10 mouse cellular contexts compared by ENCODE assay signal in the genomic region with DNA sequence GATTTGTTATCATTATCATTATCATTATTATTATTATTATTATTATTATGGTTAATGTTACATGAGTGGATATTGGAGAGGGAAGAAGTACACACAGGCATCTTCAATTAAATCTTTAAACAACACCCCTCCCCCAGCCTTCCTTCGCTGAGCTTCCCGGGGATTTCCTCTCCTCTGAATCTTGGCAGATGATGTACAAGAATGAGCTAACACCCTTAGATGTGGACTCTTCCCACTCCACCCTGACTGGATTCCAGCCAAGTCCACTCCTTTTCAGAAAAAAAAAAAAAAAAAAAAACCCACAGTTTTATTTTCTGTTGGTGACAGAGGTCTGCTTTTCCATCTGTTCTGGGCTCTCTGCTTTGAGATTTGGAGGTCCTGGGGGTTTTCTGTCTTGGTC. TPM values are rescaled to one million over a fixed set of nuclear protein-coding genes. Genes with fewer than 3 reads are reported as not detected.
DNase-seq lines count a peak whose midpoint lies in the region; ATAC-seq and TF ChIP-seq lines count a peak whose summit lies in the region.
"Had no signal": no experiment of that assay in that cellular context is flagged by ENCODE, and none has a peak within 500 bp of the region (broad histone marks: within the 10 kb centered on the region; RNA-seq: fewer than 3 reads in every experiment).

No protein-coding gene starts in this region.

- H3K4me1 ChIP-seq in heart, adult 2 months (ENCODE audit: control insufficient read depth, insufficient read depth, low read length): peaks cover 5% of the 10 kb centered on the region
- H3K4me1 ChIP-seq in heart, embryonic 10.5 days: no peaks in the 10 kb centered on the region
- no peaks in the 10 kb centered on the region for H3K4me1 ChIP-seq in forebrain, embryonic 16.5 days (replicated peaks; ENCODE audit: control insufficient read depth, insufficient read depth, low read length)
- no peaks in the 10 kb centered on the region for H3K4me1 ChIP-seq in intestine, embryonic 15.5 days (replicated peaks)
- peaks cover 11% of the 10 kb centered on the region for H3K4me1 ChIP-seq in lung, embryonic 16.5 days (replicated peaks; ENCODE audit: control insufficient read depth, insufficient read depth, low read length)

- TF ChIP-seq CTCF in heart, adult 2 months (IDR thresholded peaks at IDR 0.05): no peak

- intact Hi-C loops in heart, adult 2 months (cut with DNase I): no loop called here

- no peaks in the 10 kb centered on the region for H3K79me2 ChIP-seq in heart, adult 2 months (replicated peaks; ENCODE audit: control insufficient read depth, insufficient read depth, low read length)

- H3K36me3 ChIP-seq in heart, adult 2 months (ENCODE audit: control insufficient read depth, insufficient read depth, low read length): no peaks in the 10 kb centered on the region
- no peaks in the 10 kb centered on the region for H3K36me3 ChIP-seq in heart, embryonic 10.5 days
- H3K36me3 ChIP-seq in forebrain, embryonic 16.5 days (ENCODE audit: control insufficient read depth, insufficient read depth): no peaks in the 10 kb centered on the region
- H3K36me3 ChIP-seq in intestine, embryonic 15.5 days: no peaks in the 10 kb centered on the region
- H3K36me3 ChIP-seq in lung, embryonic 16.5 days (ENCODE audit: control insufficient read depth, insufficient read depth, low read length): no peaks in the 10 kb centered on the region

- peak overlapping the region; percentile 16; the same call in 1 of the 2 replicates for H3K27ac ChIP-seq in heart, adult 2 months
- H3K27ac ChIP-seq in heart, embryonic 10.5 days: no peak overlapping the region
- H3K27ac ChIP-seq in forebrain, embryonic 16.5 days (ENCODE audit: low read length): no peak overlapping the region
- no peak overlapping the region for H3K27ac ChIP-seq in intestine, embryonic 15.5 days
- H3K27ac ChIP-seq in lung, embryonic 16.5 days (ENCODE audit: low read length): no peak overlapping the region

- 0 out of 2 replicates have a peak, but pooled peaks have one; percentile 52 for TF ChIP-seq EP300 in heart, adult 2 months (IDR thresholded peaks at IDR 0.05; ENCODE audit: insufficient read depth, low read depth, low read length)

- no peaks in the 10 kb centered on the region for H3K9me3 ChIP-seq in heart, embryonic 10.5 days
- no peaks in the 10 kb centered on the region for H3K9me3 ChIP-seq in forebrain, embryonic 16.5 days (ENCODE audit: control insufficient read depth, low read length)
- no peaks in the 10 kb centered on the region for H3K9me3 ChIP-seq in intestine, embryonic 15.5 days
- H3K9me3 ChIP-seq in lung, embryonic 16.5 days (ENCODE audit: control insufficient read depth, low read length): no peaks in the 10 kb centered on the region

- 0 out of 2 replicates have a peak, but pooled peaks have one; percentile 23 for ATAC-seq in forebrain, embryonic 16.5 days
- peak; percentile 78 for ATAC-seq in intestine, embryonic 15.5 days
- ATAC-seq in lung, embryonic 16.5 days (ENCODE audit: low read depth): peak; percentile 93
- no peak for ATAC-seq in megakaryocyte-erythroid progenitor cell, adult 5-6 weeks (replicated peaks; ENCODE audit: low FRiP score, low TSS enrichment, poor library complexity, severe bottlenecking)

- H3K4me3 ChIP-seq in heart, adult 2 months: no peak overlapping the region
- no peak overlapping the region for H3K4me3 ChIP-seq in heart, embryonic 10.5 days
- H3K4me3 ChIP-seq in forebrain, embryonic 16.5 days (replicated peaks; ENCODE audit: low read length): no peak overlapping the region
- no peak overlapping the region for H3K4me3 ChIP-seq in intestine, embryonic 15.5 days (replicated peaks)
- no peak overlapping the region for H3K4me3 ChIP-seq in lung, embryonic 16.5 days (ENCODE audit: low read length)

- no peaks in the 10 kb centered on the region for H3K27me3 ChIP-seq in heart, adult 2 months (ENCODE audit: control insufficient read depth, insufficient read depth, low read length)
- H3K27me3 ChIP-seq in heart, embryonic 10.5 days (ENCODE audit: insufficient read depth, poor library complexity, severe bottlenecking): no peaks in the 10 kb centered on the region
- H3K27me3 ChIP-seq in forebrain, embryonic 16.5 days (replicated peaks; ENCODE audit: control insufficient read depth, insufficient read depth, low read length): no peaks in the 10 kb centered on the region
- H3K27me3 ChIP-seq in intestine, embryonic 15.5 days (replicated peaks): no peaks in the 10 kb centered on the region
- no peaks in the 10 kb centered on the region for H3K27me3 ChIP-seq in lung, embryonic 16.5 days (ENCODE audit: control insufficient read depth, insufficient read depth, low read depth, low read length)

- no peak overlapping the region for H3K4me2 ChIP-seq in forebrain, embryonic 16.5 days (ENCODE audit: low read length)
- no peak overlapping the region for H3K4me2 ChIP-seq in intestine, embryonic 15.5 days (replicated peaks)
- H3K4me2 ChIP-seq in lung, embryonic 16.5 days (ENCODE audit: low read depth, low read length): no peak overlapping the region

- H3K9ac ChIP-seq in heart, adult 2 months (ENCODE audit: low read depth, low read length): no peak overlapping the region
- H3K9ac ChIP-seq in forebrain, embryonic 16.5 days (replicated peaks; ENCODE audit: low read depth, low read length): no peak overlapping the region
- H3K9ac ChIP-seq in intestine, embryonic 15.5 days: no peak overlapping the region
- H3K9ac ChIP-seq in lung, embryonic 16.5 days (ENCODE audit: low read length): no peak overlapping the region

- 38% methylated on average over 2 of the region's 2 CpGs for WGBS in heart, adult 2 months
- 52% methylated on average over 2 of the region's 2 CpGs for WGBS in heart, embryonic 10.5 days
- 43% methylated on average over 2 of the region's 2 CpGs for WGBS in forebrain, embryonic 16.5 days
- WGBS in intestine, embryonic 15.5 days: 27% methylated on average over 2 of the region's 2 CpGs
- WGBS in lung, embryonic 16.5 days: 22% methylated on average over 2 of the region's 2 CpGs

- TF ChIP-seq POLR2A in heart, adult 2 months (IDR thresholded peaks at IDR 0.05; ENCODE audit: insufficient read depth, low read depth, low read length): no peak

- DNase-seq in heart, adult 2 months: peak; percentile 26 to 51
- DNase-seq in heart, embryonic 10.5 days (ENCODE audit: low spot score): no peak
- no peak for DNase-seq in cerebellum, postnatal 36 days
- DNase-seq in cerebellum, adult 11-12 months: no peak
- DNase-seq: thymus, postnatal 25 days had no signal

RNA-seq across cellular contexts. Expression of a gene that starts 23.8 kb away (rescaled TPM):
- 1 to 10 TPM; 5.6 to 6.4 TPM for total RNA-seq in heart, adult 2 months (2021)
- 4.8 and 7.9 TPM in 2 replicates for polyA plus RNA-seq in heart, adult 2 months (2012; rRNA removed)
- 0.28 and 0.48 TPM in 2 replicates for polyA plus RNA-seq in heart, embryonic 10.5 days (2016; fragmentation: Nextera tagmentation; extraction: Ambion mirVana)
- polyA plus RNA-seq in forebrain, embryonic 16.5 days (2015; fragmentation: Nextera tagmentation; extraction: Ambion mirVana): 0.14 and 0.53 TPM in 2 replicates
- polyA plus RNA-seq in intestine, embryonic 15.5 days (2015; fragmentation: Nextera tagmentation; extraction: Ambion mirVana): 10.6 and 11.0 TPM in 2 replicates
- 18.9 and 21.3 TPM in 2 replicates for polyA plus RNA-seq in lung, embryonic 16.5 days (2015; fragmentation: Nextera tagmentation; extraction: Ambion mirVana)
- total RNA-seq in megakaryocyte-erythroid progenitor cell, adult 5-6 weeks (2014; fragmentation: Nextera tagmentation): not detected in 2 replicates
- total RNA-seq in megakaryocyte-erythroid progenitor cell, adult 5-6 weeks (2017): not detected in 2 replicates
- total RNA-seq: megakaryocyte progenitor cell, adult 5-6 weeks had no signal

Comparison
In these comparisons a context has a peak if more than half of its experiments do, and no peak if none do; other contexts are left out.
1. DNase-seq: peak in heart, adult 2 months (2 of 2); none in heart, embryonic 10.5 days (single experiment), cerebellum, postnatal 36 days (0 of 2) and cerebellum, adult 11-12 months (single experiment).